Mouse (Mus musculus): Measurements from ENCODE around the gene Rad51.

Gene Rad51

GRCm38 (mm10) chr2:119165401-119165800 is 52.8 kb downstream of the Rad51 start:
- no peak for DNase-seq

DNA sequence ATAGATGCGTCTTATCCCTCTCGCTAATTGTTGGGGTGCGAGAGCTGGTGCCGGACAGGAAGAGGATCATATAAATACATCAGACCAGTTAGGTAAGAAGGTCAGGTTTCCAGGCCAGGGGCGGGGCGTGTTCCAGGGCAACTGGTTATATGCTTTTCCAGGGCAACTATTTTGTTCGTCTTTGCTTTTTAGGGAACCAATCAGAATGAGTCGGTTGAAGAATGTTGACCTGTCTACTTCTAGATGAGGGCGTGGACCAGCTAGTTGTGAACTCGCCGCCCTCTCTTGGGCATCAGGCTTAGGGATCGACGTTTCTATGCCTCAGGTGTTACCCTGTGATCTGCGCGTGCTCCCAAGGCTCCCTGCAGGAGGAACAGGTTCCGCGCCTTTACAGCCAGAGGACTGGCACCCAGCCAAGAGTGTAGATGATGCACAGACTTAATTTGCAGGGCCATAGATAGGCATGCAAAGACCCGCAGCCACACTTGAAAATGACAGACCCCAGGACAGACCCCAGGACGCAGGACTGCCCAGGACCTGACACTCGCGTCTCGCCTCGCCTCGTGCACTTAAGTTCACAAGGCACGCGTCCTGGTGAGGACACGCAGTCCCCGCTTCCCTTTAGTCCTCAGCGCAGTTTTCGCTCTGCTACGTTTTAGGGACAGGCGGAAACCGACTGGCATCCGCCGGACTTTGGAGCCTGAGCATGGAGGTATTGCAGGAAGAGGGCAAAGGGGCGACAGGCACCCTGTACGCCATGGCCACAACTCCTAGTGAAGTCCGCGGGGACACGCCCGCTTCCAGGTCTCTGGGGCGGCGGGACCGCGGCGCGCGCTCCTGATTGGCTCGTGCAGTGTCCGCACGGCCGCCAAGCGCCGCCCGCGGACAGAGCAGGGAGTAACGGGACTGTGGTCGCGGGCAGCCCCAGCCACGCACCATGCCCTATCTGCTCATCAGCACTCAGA is 54.6 kb downstream of the Rad51 start, which contains the start of gene Gchfr:
Gene Gchfr (plus strand): TSS at position 873 of the 965 bp plus-strand sequence.
- peak; percentile 77 for DNase-seq

DNA sequence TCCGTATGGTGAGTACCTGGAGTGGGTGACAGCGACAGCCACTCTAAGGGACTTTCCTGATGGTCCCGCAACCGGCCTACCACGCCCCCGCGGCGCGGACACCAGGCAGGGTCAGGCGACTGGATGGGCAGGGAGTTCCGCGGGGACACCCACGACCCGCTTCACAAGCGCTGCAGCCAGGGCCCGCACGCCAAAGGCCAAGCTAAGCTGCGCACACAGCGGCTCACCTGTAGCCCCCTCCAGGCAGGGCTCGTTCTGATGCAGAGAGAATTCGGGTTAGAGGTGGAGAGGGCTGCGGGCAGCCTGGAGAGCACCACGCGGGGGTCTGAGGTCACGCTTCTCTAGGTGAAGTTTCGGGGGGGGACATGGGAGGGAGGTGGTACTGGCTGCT is 55.3 kb downstream of the Rad51 start:
- DNase-seq: no peak

DNA sequence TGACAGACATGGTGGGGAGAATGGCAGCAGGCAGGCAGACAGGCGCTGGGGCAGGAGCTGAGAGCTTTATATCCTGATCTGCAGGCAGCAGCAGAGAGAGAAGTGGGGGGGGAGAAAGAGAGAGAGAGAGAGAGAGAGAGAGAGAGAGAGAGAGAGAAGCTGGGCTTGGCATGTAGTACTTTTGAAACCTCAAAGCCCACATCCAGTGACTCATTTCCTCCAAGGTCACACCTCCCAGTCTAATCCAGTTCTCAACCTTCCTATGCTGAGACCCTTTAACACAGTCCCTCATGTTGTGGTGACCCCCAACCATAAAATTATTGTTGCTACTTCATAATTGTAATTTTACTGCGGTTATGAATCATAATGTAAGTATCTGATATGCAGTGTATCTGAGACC is 57.7 kb downstream of the Rad51 start:
- no peak for DNase-seq

GRCm38 (mm10) chr2:119171574-119171973 is 59.0 kb downstream of the Rad51 start:
- no peak for DNase-seq

- DNase-seq: no peak
These were observed 59.9 kb downstream of the Rad51 start for GRCm38 (mm10) chr2:119172446-119172845.

DNA sequence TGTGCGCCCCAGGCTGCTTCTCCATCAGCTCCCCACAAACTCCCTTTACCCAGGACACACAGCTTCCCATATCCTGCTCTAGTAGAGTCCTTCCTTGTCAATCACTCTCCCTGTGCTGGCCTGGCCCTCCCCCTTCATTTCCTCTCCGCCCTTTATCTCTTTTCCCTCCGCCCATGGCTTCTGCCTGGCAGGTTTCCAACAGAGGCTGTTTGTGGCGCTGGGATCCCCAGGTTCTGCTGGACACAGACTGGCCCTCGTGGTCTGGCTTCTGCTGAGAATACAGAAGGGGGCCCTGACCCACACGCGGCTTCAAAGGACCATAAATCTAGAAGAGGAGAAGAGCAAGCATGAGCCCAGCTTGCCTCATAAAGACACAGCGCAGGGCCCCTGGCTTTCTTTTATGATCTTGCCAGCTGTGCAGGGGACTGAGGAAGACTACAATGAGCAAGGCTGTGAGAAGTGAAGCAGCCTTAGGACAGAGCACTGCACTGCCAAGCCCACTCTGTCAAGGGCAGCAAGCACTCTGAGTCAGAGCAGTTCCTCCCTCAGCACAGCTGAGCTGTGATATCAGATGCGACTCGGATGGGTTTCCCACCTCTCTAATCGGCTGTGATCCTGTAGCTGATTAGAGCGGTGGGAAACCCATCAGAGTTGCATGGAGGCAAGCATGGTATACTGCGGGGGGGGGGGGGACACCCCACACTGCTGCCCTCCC is 60.4 kb downstream of the Rad51 start:
- DNase-seq: peak; percentile 73

DNA sequence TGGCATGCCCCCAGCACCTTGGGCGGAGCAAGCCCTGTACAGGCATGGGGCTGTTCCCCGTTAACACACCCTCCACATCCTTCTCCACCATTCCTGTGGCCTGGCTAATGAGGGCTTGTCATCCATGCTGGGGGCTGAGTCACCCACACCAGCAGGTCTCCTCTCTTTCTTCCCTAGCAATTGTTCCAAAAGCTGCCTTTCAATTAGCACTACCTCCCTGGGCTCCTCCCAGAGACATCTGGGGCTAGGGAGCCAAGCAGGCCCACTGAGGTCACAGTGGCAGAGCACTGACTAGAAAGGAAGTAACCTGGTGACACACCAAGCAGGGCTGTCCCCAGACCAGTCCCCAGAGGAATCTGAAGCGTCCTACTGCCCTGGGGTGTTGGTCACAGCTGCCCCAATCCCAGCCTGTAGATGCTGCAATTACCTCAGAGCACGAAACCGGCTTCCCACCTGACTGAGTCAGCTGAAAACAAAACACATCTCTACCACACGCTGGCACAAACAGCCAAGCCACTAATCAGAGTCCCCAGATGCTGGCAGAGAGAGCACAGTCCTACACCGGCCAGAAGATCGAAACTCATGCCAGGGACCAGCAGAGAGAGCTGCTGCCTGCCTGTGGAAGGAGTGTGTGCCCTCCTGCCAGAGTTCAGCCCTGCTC is 61.5 kb downstream of the Rad51 start, which contains the start of gene Gm14137:
Gene Gm14137 (plus strand): TSS at position 519 of the 661 bp plus-strand sequence.
- no peak for DNase-seq

DNA sequence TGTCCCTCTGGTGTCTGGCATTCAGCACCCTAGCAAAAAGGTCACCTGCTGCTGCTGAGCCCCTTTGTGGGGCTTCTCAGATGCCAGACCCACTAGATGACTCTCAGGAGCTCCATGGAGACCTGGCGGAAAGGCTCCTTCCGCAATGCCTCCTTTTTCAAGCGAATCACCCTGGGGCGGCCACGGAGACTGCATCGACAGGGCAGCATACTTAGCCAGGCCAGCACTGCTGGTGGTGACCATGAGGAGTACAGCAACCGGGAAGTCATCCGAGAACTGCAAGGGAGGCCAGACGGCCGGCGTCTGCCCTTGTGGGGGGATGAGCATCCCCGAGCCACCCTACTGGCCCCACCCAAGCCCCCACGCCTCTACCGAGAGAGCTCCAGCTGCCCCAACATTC is 62.3 kb downstream of the Rad51 start:
- no peak for DNase-seq

DNA sequence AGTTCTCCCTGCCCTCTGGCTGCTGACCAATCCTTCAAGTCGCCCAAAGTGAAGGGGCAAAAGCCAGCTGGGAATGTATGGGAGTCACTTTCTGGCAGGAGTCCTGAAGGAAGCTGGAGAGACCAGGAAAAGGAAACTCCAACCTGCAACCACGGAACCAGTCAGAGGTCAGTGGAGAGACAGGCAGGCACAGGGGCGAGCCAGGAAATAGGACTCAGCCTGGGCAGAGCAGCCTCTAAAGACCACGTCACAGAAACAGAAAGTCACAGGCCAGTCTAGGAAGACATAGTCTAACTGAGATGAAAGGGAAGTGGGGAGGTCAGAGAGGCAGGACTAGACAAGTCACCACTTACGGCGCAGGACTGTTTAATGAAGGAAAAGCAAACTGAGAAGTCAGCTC is 63.0 kb downstream of the Rad51 start:
- no peak for DNase-seq

GRCm38 (mm10) chr2:119176761-119177160 is 64.2 kb downstream of the Rad51 start:
- no peak for DNase-seq

DNA sequence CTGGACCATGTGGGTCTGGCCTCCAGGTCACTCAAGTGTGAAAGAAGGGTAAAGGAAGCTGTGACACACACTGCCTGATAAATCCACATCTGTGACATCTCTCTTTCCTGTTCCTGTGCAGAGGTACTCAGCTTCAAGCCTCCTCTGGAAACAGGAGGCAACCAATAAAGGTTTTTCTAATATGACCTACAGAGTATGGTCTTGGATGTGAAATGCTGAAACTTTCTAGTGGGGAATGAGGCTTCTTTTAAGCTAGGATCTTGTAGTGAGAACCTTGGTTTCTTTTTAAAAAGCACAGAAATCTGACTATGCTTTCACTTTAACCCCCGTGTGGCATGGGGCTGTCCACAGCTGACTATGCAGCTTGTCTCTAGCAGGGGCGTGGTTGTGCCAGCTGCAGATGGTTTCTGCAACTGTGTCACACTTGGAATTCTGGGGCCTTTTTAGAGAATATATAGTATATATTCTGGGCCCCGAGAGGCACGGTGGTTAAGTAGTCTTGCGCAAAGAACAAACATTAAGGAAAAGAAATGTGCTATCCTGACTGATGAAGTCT is 64.9 kb downstream of the Rad51 start:
- no peak for DNase-seq

DNA sequence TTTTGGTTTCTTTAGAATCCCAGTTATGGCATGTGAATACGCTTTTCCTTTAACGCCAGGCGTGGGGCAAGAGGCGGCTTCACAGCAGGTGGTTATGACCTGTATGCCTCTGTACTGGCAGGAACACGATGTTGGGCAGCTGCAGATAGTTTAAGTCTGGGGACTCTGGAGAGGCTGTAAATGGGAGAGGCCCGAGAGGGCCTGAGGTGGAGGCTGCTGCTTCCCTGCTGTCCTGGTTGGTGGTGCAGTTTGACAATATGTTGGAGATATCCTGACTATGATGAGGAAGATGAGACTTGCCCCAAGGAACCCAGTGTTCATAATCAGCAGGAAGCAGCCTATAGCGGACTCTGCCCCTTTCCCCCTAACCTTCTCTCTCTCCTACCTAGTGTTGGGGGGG is 70.3 kb downstream of the Rad51 start:
- DNase-seq: no peak

- peak; percentile 89 for DNase-seq
These were observed 76.6 kb downstream of the Rad51 start for GRCm38 (mm10) chr2:119189029-119189710.

- DNase-seq: no peak
These were observed 78.4 kb downstream of the Rad51 start for GRCm38 (mm10) chr2:119190969-119191368.

DNA sequence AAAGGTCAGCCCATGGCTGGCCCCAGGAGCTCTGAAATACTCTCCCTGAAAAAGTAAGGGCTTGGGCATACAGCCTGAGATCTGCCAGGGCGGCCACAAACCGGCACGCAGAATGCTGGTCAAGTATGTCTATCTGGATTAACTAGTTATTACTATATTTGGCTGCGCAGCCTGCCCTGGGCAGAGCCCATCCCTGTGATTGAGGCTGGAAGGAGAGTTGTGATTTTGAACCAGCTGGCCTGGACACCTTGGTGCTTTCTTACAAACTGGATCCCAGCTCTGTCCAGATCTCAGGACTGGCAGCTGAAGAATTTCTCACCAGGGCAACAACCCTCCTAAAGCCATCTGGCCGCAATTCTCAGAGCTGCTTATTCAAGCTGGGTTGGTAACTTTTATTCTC is 81.5 kb downstream of the Rad51 start:
- DNase-seq: no peak

DNA sequence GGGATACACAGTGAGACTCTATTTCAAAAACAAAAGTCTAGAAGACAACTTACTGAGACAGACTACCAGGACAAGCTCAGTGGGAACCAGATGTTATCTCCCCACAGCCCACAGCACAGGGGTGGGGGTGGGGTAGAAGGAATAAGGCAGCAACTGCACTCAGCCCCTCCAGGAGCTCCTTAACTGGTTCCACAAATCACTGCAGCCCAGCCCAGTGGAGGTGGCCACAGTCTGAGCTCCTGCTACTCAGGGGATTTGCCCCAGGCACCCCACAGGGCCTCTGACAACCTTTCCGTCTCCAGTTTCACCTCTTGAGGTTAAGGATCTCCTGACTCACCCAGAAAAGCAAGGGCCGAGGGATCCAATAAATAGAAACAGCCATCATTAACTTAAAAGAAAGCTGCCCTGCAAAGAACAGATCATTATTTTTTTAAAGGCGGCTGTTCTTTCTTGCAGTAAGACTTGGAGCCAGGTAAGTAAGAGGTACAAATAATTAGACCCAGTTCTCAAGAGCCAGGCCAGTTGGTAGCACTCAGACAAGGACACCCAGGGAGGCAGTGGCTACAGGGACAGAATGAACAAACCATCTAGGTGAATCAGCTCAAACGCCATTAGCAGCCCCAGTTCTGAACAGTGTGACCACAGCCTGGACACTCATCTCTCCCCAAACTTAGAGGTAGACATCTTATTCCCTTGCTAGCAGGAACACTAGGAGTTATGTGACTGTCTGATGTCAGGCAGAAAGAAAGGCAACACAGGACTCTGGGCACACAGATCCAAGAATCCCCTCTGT is 83.9 kb downstream of the Rad51 start:
- DNase-seq: no peak
